Mouse (Mus musculus) thymus, adult 2 months (tissue): Measurements from ENCODE around the gene Fitm1. TPM values are rescaled to one million over a fixed set of nuclear protein-coding genes. Genes with fewer than 3 reads are reported as not detected.

Experiments used
- DNase-seq: peaks from one replicate; pipeline ENCODE4 v3.0.0; 2021
- H3K27ac ChIP-seq: fragments of 200-500 bp; 2 replicates; pipeline ENCODE4 v1.5.1; 2012; ENCODE audit warnings: low read length, control low read depth; ENCODE audit not compliant: control insufficient read depth, insufficient read depth
- H3K27me3 ChIP-seq: fragments of 200-500 bp; 2 replicates; pipeline ENCODE4 v1.6.1; 2012; ENCODE audit warnings: mild to moderate bottlenecking, low read length, moderate library complexity, mixed read lengths; ENCODE audit not compliant: control insufficient read depth, insufficient read depth
- H3K36me3 ChIP-seq: fragments of 200-500 bp; 2 replicates; pipeline ENCODE4 v1.6.1; 2012; ENCODE audit warnings: mild to moderate bottlenecking, low read length, moderate library complexity; ENCODE audit not compliant: control insufficient read depth, insufficient read depth
- H3K4me1 ChIP-seq: fragments of 200-500 bp; replicated peaks from 2 replicates; pipeline ENCODE4 v1.6.1; 2012; ENCODE audit warnings: low read length; ENCODE audit not compliant: control insufficient read depth, insufficient read depth
- H3K4me3 ChIP-seq: fragments of 200-500 bp; 2 replicates; pipeline ENCODE4 v1.5.1; 2012; ENCODE audit warnings: mild to moderate bottlenecking, low read length, control low read depth, moderate library complexity; ENCODE audit not compliant: control insufficient read depth, insufficient read depth
- CTCF ChIP-seq: fragments of 200-500 bp; IDR thresholded peaks from 2 replicates; pipeline ENCODE4 v1.5.1; 2012; ENCODE audit warnings: mild to moderate bottlenecking, control low read depth, low read length, moderate library complexity, borderline replicate concordance; ENCODE audit not compliant: control insufficient read depth, poor library complexity, insufficient read depth; ENCODE audit errors: extremely low read depth
- POLR2A ChIP-seq: fragments of 200-500 bp; IDR thresholded peaks from 2 replicates; pipeline ENCODE4 v1.6.1; 2012; ENCODE audit warnings: mild to moderate bottlenecking, low read length, control low read depth, moderate library complexity; ENCODE audit not compliant: control insufficient read depth, poor library complexity, insufficient read depth; ENCODE audit errors: extremely low read depth
- WGBS: fragments of 180-500 bp; shearing (Covaris S2); methylation state at CpG from one replicate; pipeline ENCODE4 v1.1.7; 2018; 5-methylcytosine and 5-hydroxymethylcytosine counted together
- polyA plus RNA-seq: library from polyadenylated mRNA; depleted of rRNA; stranded (reverse); fragments of >200 nt; gene quantifications from 2 replicates; pipeline ENCODE4 v1.2.3, GENCODE M21; 2012

The Fitm1 gene
- polyA plus RNA-seq, 1 experiment = 20.2 TPM

DNA sequence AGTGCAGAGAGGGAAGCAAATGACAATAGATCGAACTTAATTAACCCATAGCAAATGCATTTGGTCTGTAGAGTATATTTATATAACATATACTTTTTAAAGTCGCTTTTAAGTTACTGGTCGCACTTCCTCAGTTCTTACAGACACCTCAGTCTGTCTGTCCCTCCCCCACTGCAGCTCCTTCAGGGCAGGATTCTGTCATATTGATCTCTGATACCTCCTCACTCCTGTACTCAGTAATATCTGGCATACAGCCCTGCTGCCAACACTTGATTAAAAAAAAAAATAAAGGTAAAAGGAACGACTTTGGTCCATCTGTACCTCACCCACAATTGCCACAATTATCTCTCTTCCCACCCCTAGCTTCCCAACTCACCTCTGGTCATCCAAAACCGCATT, 8.9 kb downstream of the Fitm1 start:
- 46% methylated on average over 5 of the region's 5 CpGs for WGBS
- H3K36me3 ChIP-seq = peaks cover 16% of the 10 kb centered on the region; the same call in 1 of the 2 replicates
- H3K27ac ChIP-seq = no peak overlapping the region
- no peaks in the 10 kb centered on the region for H3K27me3 ChIP-seq
- H3K4me1 ChIP-seq = peaks cover 16% of the 10 kb centered on the region
- no peak for DNase-seq
- peak overlapping the region; percentile 57 for H3K4me3 ChIP-seq
- TF ChIP-seq CTCF (no peak), POLR2A (no peak)

DNA sequence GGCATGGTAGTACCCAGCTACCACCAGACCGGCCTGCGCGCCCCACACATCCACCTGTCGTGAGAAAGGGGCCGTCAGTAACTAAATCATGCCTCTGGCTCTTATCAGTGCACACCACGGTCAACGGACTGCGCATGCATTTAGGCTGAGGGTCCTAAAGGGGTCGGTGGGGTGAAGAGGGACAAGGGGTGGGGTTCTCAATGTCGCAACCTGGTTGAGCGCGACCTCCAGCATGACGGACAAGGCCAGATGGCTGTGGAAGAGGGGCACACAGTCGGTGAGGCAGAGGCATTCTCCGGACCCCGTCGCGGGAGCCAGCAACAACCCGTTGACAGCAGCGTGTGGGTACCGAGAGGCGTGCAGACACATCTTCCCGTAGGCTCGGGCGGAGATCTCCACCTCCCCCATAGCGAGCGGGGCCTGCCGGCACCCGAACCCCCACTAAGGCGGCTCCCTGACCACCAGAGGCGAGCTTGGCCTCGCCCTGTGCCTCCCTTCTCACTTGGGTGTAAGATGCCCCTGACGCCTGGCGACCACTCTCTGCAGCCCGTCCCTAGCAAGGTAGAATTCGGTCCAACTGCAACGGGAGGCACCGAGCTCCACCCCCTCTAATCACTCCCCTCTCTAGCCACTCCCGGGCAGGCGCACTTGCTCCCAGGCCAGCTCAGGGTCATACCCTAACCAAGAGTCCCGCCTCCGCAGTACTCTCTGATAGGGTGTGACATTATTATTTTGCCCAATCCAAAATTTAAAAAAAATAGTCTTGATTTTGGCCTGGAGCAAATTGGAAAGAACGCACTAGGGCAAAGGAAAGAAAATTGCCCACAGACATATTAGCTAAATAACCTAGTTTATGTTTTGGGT, 9.5 kb downstream of the Fitm1 start, which contains the start of gene Emc9:
TSS of gene Emc9 (minus strand) at position 601 of the 864 bp plus-strand sequence.
- Histone ChIP-seq H3K36me3 (peaks cover 16% of the 10 kb centered on the region; the same call in 1 of the 2 replicates), H3K4me3 (peak within 1 kb of the TSS; percentile 57), H3K27ac (peak within 1 kb of the TSS; percentile 50; the same call in 1 of the 2 replicates), H3K4me1 (peaks cover 17% of the 10 kb centered on the region), H3K27me3 (no peaks in the 10 kb centered on the region)
- TF ChIP-seq CTCF (no peak), POLR2A (no peak)
- 10% methylated on average over 43 of the region's 43 CpGs for WGBS
- DNase-seq = peak; percentile 43

DNA sequence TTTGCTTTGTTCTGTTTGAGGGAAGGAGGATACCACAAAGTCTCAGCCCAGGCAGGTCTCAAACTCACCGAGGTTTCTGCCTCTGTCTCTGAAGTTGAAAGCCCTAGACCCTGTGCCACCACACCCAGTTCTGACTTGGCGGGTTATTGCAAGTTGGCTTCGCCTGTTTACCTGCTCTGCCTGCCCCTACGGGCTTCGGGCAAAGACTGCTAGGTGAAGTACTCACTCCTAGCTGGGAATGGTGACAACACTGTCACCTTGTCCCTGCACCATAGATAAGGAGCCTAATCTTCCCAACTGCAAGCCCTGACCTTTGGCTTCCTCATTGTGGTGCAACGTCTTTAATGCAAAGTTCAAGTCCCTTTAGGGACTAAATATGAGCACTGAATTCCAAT, 10.1 kb downstream of the Fitm1 start:
- DNase-seq = no peak
- H3K4me1 ChIP-seq = peaks cover 17% of the 10 kb centered on the region

DNA sequence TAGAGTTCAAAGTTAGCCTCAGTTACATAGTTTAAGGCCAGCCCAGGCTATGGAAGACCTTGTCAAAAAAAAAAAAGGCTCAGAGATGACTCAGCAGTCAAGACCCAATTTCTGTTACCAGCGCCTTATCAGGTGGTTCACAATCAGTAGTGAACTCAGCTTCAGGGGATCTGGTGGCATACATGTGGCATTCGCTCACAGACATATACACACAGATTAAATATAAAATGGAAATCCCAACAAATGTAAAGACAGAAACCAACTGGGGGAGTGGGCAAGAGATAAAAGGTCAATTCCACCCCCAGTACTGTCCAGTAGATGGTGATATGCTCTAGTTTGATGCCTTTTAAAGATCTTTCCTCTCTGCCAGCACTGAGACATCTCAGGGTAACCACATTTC, 10.7 kb downstream of the Fitm1 start:
- Histone ChIP-seq H3K4me1 (peaks cover 17% of the 10 kb centered on the region), H3K4me3 (no peak overlapping the region), H3K27ac (no peak overlapping the region), H3K27me3 (no peaks in the 10 kb centered on the region), H3K36me3 (peaks cover 6% of the 10 kb centered on the region; the same call in 1 of the 2 replicates)
- DNase-seq = no peak
- TF ChIP-seq CTCF (no peak), POLR2A (no peak)
- WGBS = 97% methylated on average over 2 of the region's 2 CpGs

More for the DNA sequence above, 10.1 kb downstream of the Fitm1 start:
- Histone ChIP-seq H3K4me3 (no peak overlapping the region), H3K36me3 (peaks cover 12% of the 10 kb centered on the region; the same call in 1 of the 2 replicates), H3K27me3 (no peaks in the 10 kb centered on the region), H3K27ac (peak overlapping the region; percentile 50; the same call in 1 of the 2 replicates)
- TF ChIP-seq CTCF (no peak), POLR2A (no peak)
- 45% methylated on average over 6 of the region's 6 CpGs for WGBS

DNA sequence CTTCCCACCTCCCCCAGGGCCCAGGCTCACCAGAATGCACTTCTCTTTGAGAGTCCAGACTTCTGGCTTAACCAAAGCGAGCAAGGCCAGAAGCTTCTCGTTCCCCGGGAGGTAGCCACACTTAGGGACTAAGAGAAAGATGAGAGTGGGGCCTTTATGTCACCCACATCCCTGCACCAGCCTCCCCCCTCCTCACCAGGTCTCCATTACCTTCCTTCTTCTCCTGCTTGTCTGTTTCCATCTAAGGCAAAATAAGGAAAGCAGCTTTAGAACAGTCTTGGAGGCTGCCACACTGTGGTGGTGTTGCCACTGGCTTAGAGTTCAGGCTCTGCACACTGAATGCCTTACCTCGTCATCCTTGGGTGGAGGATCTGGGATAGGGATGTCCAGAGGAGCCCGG, 13.9 kb downstream of the Fitm1 start:
- H3K27ac ChIP-seq = no peak overlapping the region
- no peak overlapping the region for H3K4me3 ChIP-seq
- WGBS = 98% methylated on average over 5 of the region's 5 CpGs
- TF ChIP-seq CTCF (no peak), POLR2A (no peak)
- 0 out of 2 replicates have a peak, but pooled peaks cover 5% of the 10 kb centered on the region for H3K36me3 ChIP-seq
- H3K27me3 ChIP-seq = no peaks in the 10 kb centered on the region
- H3K4me1 ChIP-seq = peaks cover 25% of the 10 kb centered on the region
- no peak for DNase-seq

DNA sequence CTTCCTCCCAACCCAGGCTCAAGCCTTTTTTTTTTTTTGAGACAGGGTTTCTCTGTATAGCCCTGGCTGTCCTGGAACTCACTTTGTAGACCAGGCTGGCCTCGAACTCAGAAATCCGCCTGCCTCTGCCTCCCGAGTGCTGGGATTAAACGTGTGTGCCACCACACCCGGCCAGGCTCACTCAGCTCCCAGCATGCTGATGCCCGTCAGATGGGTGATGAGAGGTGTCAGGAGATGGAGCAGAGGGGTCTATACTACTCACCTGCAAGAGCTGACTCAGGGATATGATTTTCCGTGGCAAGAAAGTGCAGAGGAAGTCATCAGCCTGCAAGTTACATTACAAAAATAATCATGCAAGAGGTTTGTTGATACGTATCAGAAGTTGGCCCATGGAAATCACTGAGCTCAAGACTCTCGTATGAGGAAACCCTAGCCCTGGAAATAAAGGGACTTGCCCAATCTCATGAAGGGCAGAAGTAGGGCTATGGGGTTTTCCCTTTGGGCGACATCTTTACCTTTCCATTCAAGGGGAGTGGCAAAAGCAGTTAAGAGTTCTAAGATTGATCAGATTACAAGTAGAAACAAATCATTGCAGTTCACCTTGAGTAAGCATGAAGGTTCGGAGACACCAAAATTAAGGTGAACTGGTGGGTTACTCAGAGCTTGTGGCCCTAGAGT, 14.5 kb downstream of the Fitm1 start:
- Histone ChIP-seq H3K27ac (no peak overlapping the region; the same call in 1 of the 2 replicates), H3K27me3 (no peaks in the 10 kb centered on the region), H3K36me3 (peaks cover 5% of the 10 kb centered on the region; the same call in 1 of the 2 replicates), H3K4me3 (no peak overlapping the region), H3K4me1 (peaks cover 21% of the 10 kb centered on the region)
- TF ChIP-seq CTCF (no peak), POLR2A (no peak)
- no peak for DNase-seq
- 73% methylated on average over 11 of the region's 11 CpGs for WGBS
